Comparison of ENCODE assay signal across 16 mouse cellular contexts in genomic region chr7:78885404-78885803, GRCm38 (mm10). TPM values are rescaled to one million over a fixed set of nuclear protein-coding genes. Genes with fewer than 3 reads are reported as not detected.
DNase-seq lines count a peak whose midpoint lies in the region; ATAC-seq and TF ChIP-seq lines count a peak whose summit lies in the region.
"Had no signal": no experiment of that assay in that cellular context is flagged by ENCODE, and none has a peak within 500 bp of the region (broad histone marks: within the 10 kb centered on the region; RNA-seq: fewer than 3 reads in every experiment).

No protein-coding gene starts in this region.

- DNase-seq in G1E (ENCODE audit: low spot score) = no peak
- DNase-seq in forebrain, embryonic 10.5 days (ENCODE audit: extremely low spot score, low spot score) = no peak
- DNase-seq in gastrocnemius, postnatal 25 days = no peak
- no peak for DNase-seq in right cerebral cortex, postnatal 10 days (ENCODE audit: low spot score in 2 of 2)
- DNase-seq: adrenal gland, postnatal 25 days; cerebellum, adult 11-12 months; embryo, embryonic 11 days; gastrocnemius, adult 2 months; kidney, adult 2 months; right cerebral cortex, postnatal 4 days; thymus, postnatal 36 days had no signal

- peak overlapping the region; percentile 82 for H3K27ac ChIP-seq in forebrain, embryonic 10.5 days
- H3K27ac ChIP-seq in hindbrain, embryonic 15.5 days (replicated peaks) = peak overlapping the region; percentile 74
- peak overlapping the region; percentile 92 for H3K27ac ChIP-seq in neural tube, embryonic 13.5 days (replicated peaks)
- H3K27ac ChIP-seq: gastrocnemius, adult 2 months; heart, embryonic 15.5 days; lung, embryonic 15.5 days had no signal

- WGBS in forebrain, embryonic 10.5 days = 86% methylated on average over 5 of the region's 5 CpGs
- 60% methylated on average over 5 of the region's 5 CpGs for WGBS in hindbrain, embryonic 15.5 days
- 56% methylated on average over 5 of the region's 5 CpGs for WGBS in neural tube, embryonic 13.5 days

- H3K4me1 ChIP-seq in G1E (ENCODE audit: insufficient read depth, low read depth, low read length) = peaks cover 8% of the 10 kb centered on the region
- peaks cover 93% of the 10 kb centered on the region for H3K4me1 ChIP-seq in forebrain, embryonic 10.5 days
- H3K4me1 ChIP-seq in hindbrain, embryonic 15.5 days (replicated peaks) = peaks cover 58% of the 10 kb centered on the region
- peaks cover 75% of the 10 kb centered on the region for H3K4me1 ChIP-seq in neural tube, embryonic 13.5 days (replicated peaks)

- no peaks in the 10 kb centered on the region for H3K36me3 ChIP-seq in G1E (replicated peaks)
- no peaks in the 10 kb centered on the region for H3K36me3 ChIP-seq in forebrain, embryonic 10.5 days (replicated peaks)
- H3K36me3 ChIP-seq in hindbrain, embryonic 15.5 days = no peaks in the 10 kb centered on the region
- H3K36me3 ChIP-seq in neural tube, embryonic 13.5 days = no peaks in the 10 kb centered on the region
- H3K36me3 ChIP-seq: heart, embryonic 15.5 days; lung, embryonic 15.5 days had no signal

- H3K4me2 ChIP-seq in hindbrain, embryonic 15.5 days = peak overlapping the region; percentile 67
- peak overlapping the region; percentile 61 for H3K4me2 ChIP-seq in neural tube, embryonic 13.5 days
- H3K4me2 ChIP-seq: heart, embryonic 15.5 days; lung, embryonic 15.5 days had no signal

- no peak overlapping the region for H3K4me3 ChIP-seq in G1E (ENCODE audit: low read depth, low read length)
- peak overlapping the region; percentile 34; the same call in 1 of the 2 replicates for H3K4me3 ChIP-seq in forebrain, embryonic 10.5 days
- H3K4me3 ChIP-seq in hindbrain, embryonic 15.5 days = peak overlapping the region; percentile 20; the same call in 1 of the 2 replicates
- peak overlapping the region; percentile 29 for H3K4me3 ChIP-seq in neural tube, embryonic 13.5 days
- H3K4me3 ChIP-seq: gastrocnemius, adult 2 months; heart, embryonic 15.5 days; lung, embryonic 15.5 days had no signal

- no peak for TF ChIP-seq CTCF in G1E (IDR thresholded peaks at IDR 0.05; ENCODE audit: low read depth, low read length)

- H3K27me3 ChIP-seq in G1E (ENCODE audit: insufficient read depth, low read length) = peaks cover 71% of the 10 kb centered on the region
- peaks cover 81% of the 10 kb centered on the region for H3K27me3 ChIP-seq in forebrain, embryonic 10.5 days (ENCODE audit: poor library complexity, severe bottlenecking)
- H3K27me3 ChIP-seq in hindbrain, embryonic 15.5 days = no peaks in the 10 kb centered on the region
- peaks cover 7% of the 10 kb centered on the region; the same call in 1 of the 2 replicates for H3K27me3 ChIP-seq in neural tube, embryonic 13.5 days

- ATAC-seq in G1E (ENCODE audit: extremely low read depth, insufficient number of reproducible peaks, low FRiP score, poor library complexity, severe bottlenecking) = peak; percentile 34; the same call in 1 of the 2 replicates
- no peak for ATAC-seq in hindbrain, embryonic 15.5 days (ENCODE audit: low FRiP score, low read depth)
- no peak for ATAC-seq in neural tube, embryonic 13.5 days (ENCODE audit: low read depth)
- no peak for ATAC-seq in activated CD4-positive, CD25-positive, alpha-beta regulatory T cell, adult 4 months

- H3K9ac ChIP-seq in hindbrain, embryonic 15.5 days = peak overlapping the region; percentile 25; the same call in 1 of the 2 replicates
- peak overlapping the region; percentile 56 for H3K9ac ChIP-seq in neural tube, embryonic 13.5 days
- H3K9ac ChIP-seq: heart, embryonic 15.5 days; lung, embryonic 15.5 days had no signal

- no peaks in the 10 kb centered on the region for H3K9me3 ChIP-seq in G1E (replicated peaks)
- H3K9me3 ChIP-seq in forebrain, embryonic 10.5 days = no peaks in the 10 kb centered on the region
- no peaks in the 10 kb centered on the region for H3K9me3 ChIP-seq in hindbrain, embryonic 15.5 days
- no peaks in the 10 kb centered on the region for H3K9me3 ChIP-seq in neural tube, embryonic 13.5 days
- H3K9me3 ChIP-seq: heart, embryonic 15.5 days; lung, embryonic 15.5 days had no signal

RNA-seq across cellular contexts. Expression of gene Aen, which starts 10.2 kb away (rescaled TPM):
- total RNA-seq in G1E (2014; fragmentation: Nextera tagmentation) (15.3 and 18.7 TPM in 2 replicates), G1E (2017) (38.7 and 43.5 TPM in 2 replicates)
- 81.9 and 116 TPM in 2 replicates for polyA plus RNA-seq in G1E (2012)
- polyA plus RNA-seq in forebrain, embryonic 10.5 days (2016; fragmentation: Nextera tagmentation; extraction: Ambion mirVana) = 80.2 and 81.1 TPM in 2 replicates
- 55.5 and 58.1 TPM in 2 replicates for polyA plus RNA-seq in hindbrain, embryonic 15.5 days (2015; fragmentation: Nextera tagmentation; extraction: Ambion mirVana)
- 43.8 and 47.9 TPM in 2 replicates for polyA plus RNA-seq in neural tube, embryonic 13.5 days (2015; fragmentation: Nextera tagmentation; extraction: Ambion mirVana)
- 10 to 100 TPM; 22.0 to 25.4 TPM for polyA plus RNA-seq in activated CD4-positive, CD25-positive, alpha-beta regulatory T cell, adult 4 months (2017; shearing (Covaris generic))
- 10 to 100 TPM; 42.4 to 44.6 TPM for total RNA-seq in gastrocnemius, postnatal 25 days (2021)

RNA-seq across cellular contexts. Expression of gene Isg20, which starts 27.8 kb away (rescaled TPM):
- total RNA-seq in G1E (2014; fragmentation: Nextera tagmentation) (1.9 and 42.7 TPM in 2 replicates), G1E (2017) (1.1 and 2.1 TPM in 2 replicates)
- 0.59 and 0.70 TPM in 2 replicates for polyA plus RNA-seq in G1E (2012)
- 0.40 and 0.84 TPM in 2 replicates for polyA plus RNA-seq in forebrain, embryonic 10.5 days (2016; fragmentation: Nextera tagmentation; extraction: Ambion mirVana)
- polyA plus RNA-seq in hindbrain, embryonic 15.5 days (2015; fragmentation: Nextera tagmentation; extraction: Ambion mirVana) = 0.87 and 2.3 TPM in 2 replicates
- 0.45 TPM in 1 of 2 replicates, not detected in the other for polyA plus RNA-seq in neural tube, embryonic 13.5 days (2015; fragmentation: Nextera tagmentation; extraction: Ambion mirVana)
- polyA plus RNA-seq in activated CD4-positive, CD25-positive, alpha-beta regulatory T cell, adult 4 months (2017; shearing (Covaris generic)) = 100 to 1,000 TPM; 113 to 119 TPM
- 1 to 10 TPM in 1 of 2 experiments, under 1 TPM in 1; 0.69 to 3.2 TPM for total RNA-seq in gastrocnemius, postnatal 25 days (2021)

RNA-seq across cellular contexts. Expression of gene Det1, which starts 38.3 kb away (rescaled TPM):
- 35.5 and 42.5 TPM in 2 replicates for total RNA-seq in G1E (2014; fragmentation: Nextera tagmentation)
- 17.9 and 18.2 TPM in 2 replicates for total RNA-seq in G1E (2017)
- 5.5 and 8.8 TPM in 2 replicates for polyA plus RNA-seq in G1E (2012)
- polyA plus RNA-seq in forebrain, embryonic 10.5 days (2016; fragmentation: Nextera tagmentation; extraction: Ambion mirVana) = 23.4 and 24.2 TPM in 2 replicates
- polyA plus RNA-seq in hindbrain, embryonic 15.5 days (2015; fragmentation: Nextera tagmentation; extraction: Ambion mirVana) = 12.9 and 13.0 TPM in 2 replicates
- polyA plus RNA-seq in neural tube, embryonic 13.5 days (2015; fragmentation: Nextera tagmentation; extraction: Ambion mirVana) = 17.1 and 17.2 TPM in 2 replicates
- 10 to 100 TPM; 15.7 to 18.8 TPM for polyA plus RNA-seq in activated CD4-positive, CD25-positive, alpha-beta regulatory T cell, adult 4 months (2017; shearing (Covaris generic))
- 10 to 100 TPM; 13.3 to 14.5 TPM for total RNA-seq in gastrocnemius, postnatal 25 days (2021)

Comparison
In these comparisons a context has a peak if more than half of its experiments do, and no peak if none do; other contexts are left out.
1. RNA of gene Isg20, which starts 27.8 kb away (polyA plus RNA-seq): 113 to 119 TPM in activated CD4-positive, CD25-positive, alpha-beta regulatory T cell, adult 4 months; 0.87 to 2.3 TPM in hindbrain, embryonic 15.5 days, 0.59 to 0.70 TPM in G1E, 0.40 to 0.84 TPM in forebrain, embryonic 10.5 days and 0.45 TPM in neural tube, embryonic 13.5 days; every median in the first group is over 10 times any median in the second.
2. Peak in every context shown above with its lines, with median percentiles within 50 percentile points of each other: H3K27ac ChIP-seq.